Mouse (Mus musculus) macrophage (primary cell): Measurements from ENCODE around the gene Btbd17. TPM values are rescaled to one million over a fixed set of nuclear protein-coding genes. Genes with fewer than 3 reads are reported as not detected.

ENCODE experiments used
- H3K27ac ChIP-seq: fragments of 350-480 bp; formaldehyde crosslinking; 2 replicates; pipeline ENCODE4 v1.9.0; 2021
- H3K36me3 ChIP-seq: fragments of 350-480 bp; formaldehyde crosslinking; 2 replicates; pipeline ENCODE4 v1.9.0; 2021; ENCODE audit errors: inconsistent target
- H3K4me3 ChIP-seq: fragments of 350-480 bp; formaldehyde crosslinking; 2 replicates; pipeline ENCODE4 v1.9.0; 2021; ENCODE audit errors: inconsistent target
- H3K79me2 ChIP-seq: fragments of 350-480 bp; formaldehyde crosslinking; 2 replicates; pipeline ENCODE4 v1.9.0; 2021; ENCODE audit errors: inconsistent target
- WGBS: methylation state at CpG from one replicate; pipeline ENCODE4 v1.1.7; 2026; ENCODE audit warnings: inconsistent platforms; ENCODE audit not compliant: missing documents; 5-methylcytosine and 5-hydroxymethylcytosine counted together
- polyA plus RNA-seq: library from polyadenylated mRNA; stranded (reverse); fragments of 250-400 nt; gene quantifications from 3 replicates; pipeline ENCODE4 v1.2.4, GENCODE M21; 2018; ENCODE audit warnings: inconsistent platforms
- total RNA-seq, 78 experiments: library from RNA; depleted of rRNA; stranded (reverse); fragments of 250-400 nt; gene quantifications; 1 replicate in 9 of 78; 2 replicates in 24 of 78; 3 replicates in 43 of 78; 4 replicates in 2 of 78; pipeline ENCODE4 v1.2.4; 2018; ENCODE audit warnings: inconsistent platforms in 56 of 78

The Btbd17 gene
- total RNA-seq (2018; cell fraction: chromatin; rRNA removed) = not detected
- total RNA-seq (2018; cell fraction: cytosol; rRNA removed) = under 1 TPM in 3 of 26 experiments, not detected in 23; 0.09 to 0.39 (median 0.13) TPM
- total RNA-seq (2018; cell fraction: nucleus; rRNA removed) = under 1 TPM in 1 of 26 experiments, not detected in 25; 0.91 TPM
- polyA plus RNA-seq = not detected in 3 replicates

DNA sequence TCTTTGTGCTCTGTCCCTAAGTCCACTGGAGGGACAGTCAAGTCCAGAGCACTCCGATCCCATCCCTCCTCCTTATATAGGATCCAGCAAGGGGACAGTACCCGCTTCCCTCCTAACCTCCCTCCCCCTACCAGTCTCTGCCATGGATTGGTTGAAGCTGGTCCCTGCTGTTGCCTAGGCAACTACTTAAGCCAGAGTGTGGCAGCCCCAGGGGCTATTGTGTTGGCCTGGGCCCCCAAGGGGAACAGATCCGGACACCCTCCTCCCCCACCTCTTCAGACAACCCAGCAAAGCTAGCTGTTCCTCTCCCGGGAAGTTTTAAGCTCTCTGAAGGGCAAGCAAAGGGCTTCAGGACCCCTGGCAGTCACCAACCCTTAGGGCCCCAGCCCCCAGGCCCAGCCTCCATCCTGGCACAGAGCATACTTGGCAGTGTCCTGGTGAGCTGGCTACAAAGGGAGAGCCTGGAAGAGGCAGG, at the start of gene Btbd17:
Btbd17 (minus strand) TSS at position 98 of the 475 bp plus-strand sequence.
- H3K79me2 ChIP-seq = no peaks in the 10 kb centered on the region
- H3K27ac ChIP-seq = no peak within 1 kb of the TSS
- H3K36me3 ChIP-seq = no peaks in the 10 kb centered on the region
- 49% methylated on average over 4 of the region's 4 CpGs for WGBS
- no peak within 1 kb of the TSS for H3K4me3 ChIP-seq

DNA sequence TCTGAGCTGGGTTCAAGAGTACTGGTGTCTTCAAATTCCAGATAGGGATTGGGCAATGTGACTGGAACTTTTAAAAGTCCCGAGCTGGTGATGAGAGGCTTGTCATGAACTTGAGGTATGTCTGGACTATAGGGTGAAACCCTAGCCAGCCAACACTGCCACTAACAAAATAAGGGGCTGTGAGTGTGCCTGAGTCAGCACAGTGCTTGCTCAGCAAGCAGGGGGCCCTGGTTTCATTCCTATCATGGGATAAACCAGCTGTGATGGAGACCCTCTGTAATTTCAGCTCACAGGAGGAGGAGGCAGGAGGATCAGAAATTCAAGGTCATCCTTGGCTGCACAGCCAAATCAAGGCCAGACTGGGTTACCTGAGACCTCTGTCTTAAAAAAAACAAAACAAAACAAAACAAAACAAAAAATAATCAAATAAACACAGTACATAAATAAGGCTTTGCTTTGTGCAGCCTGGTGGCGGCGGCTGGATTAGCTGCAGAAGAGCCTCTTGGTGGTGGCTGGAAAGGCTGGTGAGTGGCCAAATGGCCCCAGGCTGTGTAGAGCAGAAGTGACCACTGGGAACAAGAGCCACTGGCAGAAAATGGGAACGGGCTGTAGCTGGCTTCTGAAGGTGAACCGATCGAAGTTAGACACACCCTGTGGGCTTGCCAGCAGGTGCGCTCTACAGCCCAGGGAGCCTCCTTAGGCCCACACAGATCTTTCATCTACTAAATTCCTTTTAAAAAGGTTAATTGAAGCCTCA, 48.9 kb upstream of the Btbd17 start:
- H3K4me3 ChIP-seq = no peak overlapping the region
- no peaks in the 10 kb centered on the region for H3K79me2 ChIP-seq
- WGBS = 89% methylated on average over 7 of the region's 7 CpGs
- no peaks in the 10 kb centered on the region for H3K36me3 ChIP-seq
- H3K27ac ChIP-seq = no peak overlapping the region

DNA sequence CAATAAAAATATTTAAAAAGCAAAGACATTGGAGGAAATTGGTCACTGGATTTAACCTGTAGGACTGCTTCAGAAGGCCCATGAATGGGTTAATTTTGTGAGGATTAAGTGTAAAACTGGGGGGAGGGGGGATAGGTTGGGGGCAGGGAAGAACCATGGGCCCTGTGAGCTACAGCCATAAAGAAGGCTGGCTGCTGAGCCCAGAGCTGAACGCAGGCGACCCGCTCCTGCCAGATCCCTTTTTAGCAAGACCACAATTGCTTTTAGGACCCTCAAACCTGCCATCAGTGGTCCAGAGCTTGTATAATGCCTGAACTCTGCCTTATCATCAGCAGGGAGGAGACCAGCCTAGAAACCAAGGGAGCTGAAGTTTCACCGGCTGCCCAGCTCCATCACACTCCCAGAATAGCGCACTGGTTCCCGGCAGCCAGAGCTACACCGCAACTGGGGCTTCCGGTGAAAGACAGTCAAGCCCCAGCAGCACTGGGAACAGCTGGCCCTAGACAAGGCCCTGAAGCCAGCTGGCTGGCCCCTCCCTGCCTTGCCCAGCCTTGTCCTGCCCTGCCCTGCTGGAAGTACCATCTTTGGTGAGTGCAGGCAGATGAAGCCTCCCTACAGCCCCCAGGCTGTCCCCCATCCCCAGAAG, 48.2 kb upstream of the Btbd17 start:
- H3K36me3 ChIP-seq = no peaks in the 10 kb centered on the region
- H3K4me3 ChIP-seq = no peak overlapping the region
- no peak overlapping the region for H3K27ac ChIP-seq
- WGBS = 40% methylated on average over 8 of the region's 8 CpGs
- no peaks in the 10 kb centered on the region for H3K79me2 ChIP-seq

DNA sequence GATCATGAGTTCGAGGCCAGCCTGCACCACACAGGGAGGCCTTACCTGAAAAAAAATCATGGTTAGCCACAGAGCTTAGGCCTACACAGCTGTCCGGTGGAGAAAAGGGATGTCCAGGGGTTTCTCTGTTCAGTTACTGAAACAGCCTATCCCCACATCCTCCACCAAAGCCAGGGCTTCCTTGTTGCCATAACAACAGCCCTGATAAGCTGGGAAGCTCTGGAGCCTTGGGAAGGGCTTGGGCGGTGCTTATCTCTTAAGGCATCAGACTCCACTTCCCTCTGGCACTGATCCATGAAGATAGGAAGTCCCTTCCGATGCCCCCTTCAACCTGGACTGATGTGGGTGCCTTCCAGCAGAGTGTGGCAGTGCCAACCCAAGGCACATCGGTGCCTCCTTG, 37.4 kb upstream of the Btbd17 start:
- no peak overlapping the region for H3K4me3 ChIP-seq
- no peak overlapping the region for H3K27ac ChIP-seq
- 74% methylated on average over 5 of the region's 5 CpGs for WGBS
- no peaks in the 10 kb centered on the region for H3K79me2 ChIP-seq
- H3K36me3 ChIP-seq = no peaks in the 10 kb centered on the region

DNA sequence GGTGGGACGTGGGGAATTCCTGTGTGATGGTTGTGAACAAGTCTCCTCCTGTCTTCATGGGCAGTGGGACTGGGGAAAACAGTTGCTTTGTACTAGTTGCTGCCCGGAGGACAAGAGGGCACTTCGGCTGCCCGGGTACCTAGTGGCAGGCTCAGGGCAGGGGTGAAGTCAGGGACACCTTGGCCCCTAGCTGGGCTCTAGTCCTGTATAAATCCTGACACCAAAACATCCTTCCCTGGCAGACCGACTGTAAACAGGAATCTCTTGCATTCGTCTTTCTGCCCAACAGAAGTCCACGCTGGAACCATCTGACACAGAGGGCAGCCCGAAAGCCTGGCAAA, 34.7 kb upstream of the Btbd17 start:
- H3K27ac ChIP-seq = no peak overlapping the region
- 83% methylated on average over 8 of the region's 8 CpGs for WGBS
- no peaks in the 10 kb centered on the region for H3K36me3 ChIP-seq
- H3K79me2 ChIP-seq = no peaks in the 10 kb centered on the region
- H3K4me3 ChIP-seq = no peak overlapping the region

DNA sequence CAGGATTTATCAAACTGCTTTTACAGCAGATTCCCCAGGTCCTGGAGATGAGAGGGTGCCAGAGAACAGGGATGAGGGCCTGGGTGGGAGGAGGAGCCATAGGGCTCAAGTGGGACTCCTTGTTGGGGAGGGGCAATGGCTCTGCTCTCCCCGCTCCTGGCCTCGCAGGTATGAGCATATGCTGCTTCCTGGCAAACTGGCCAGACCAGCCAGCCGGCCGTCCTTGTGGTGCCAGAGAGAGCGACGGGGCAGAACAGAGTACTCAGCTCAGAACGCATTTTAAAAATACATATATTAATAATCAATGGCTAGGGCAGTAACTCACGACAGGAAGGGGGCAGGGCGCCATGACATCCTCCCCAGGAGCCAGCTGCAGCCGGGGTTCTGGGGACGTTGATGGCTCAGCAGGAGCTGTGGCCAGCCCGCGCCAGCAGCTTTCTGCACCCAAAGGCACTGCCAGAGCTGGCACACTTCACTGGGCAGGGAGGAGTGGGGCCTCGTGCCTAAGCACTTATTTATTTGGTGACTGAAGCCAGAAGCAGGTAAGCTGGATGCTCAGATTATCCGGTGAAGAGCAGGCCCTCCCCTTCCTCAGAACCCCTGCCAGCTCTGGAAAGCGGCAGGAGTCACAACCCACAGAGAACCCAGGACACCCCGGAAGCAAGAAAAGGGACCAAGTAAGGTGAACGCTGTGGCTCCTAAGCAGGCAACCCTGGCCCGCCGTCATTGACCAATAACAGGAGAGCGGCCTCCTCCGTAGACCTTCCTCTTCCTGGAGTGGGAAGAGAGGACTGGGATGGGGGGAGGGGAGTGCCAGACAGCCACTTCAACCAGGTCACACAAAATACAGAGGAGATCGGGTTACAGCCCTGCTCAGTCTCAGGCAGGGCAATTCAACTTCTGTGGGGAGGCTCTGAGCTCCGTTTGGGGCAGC, 34.0 kb upstream of the Btbd17 start:
- Histone ChIP-seq H3K79me2 (no peaks in the 10 kb centered on the region), H3K36me3 (no peaks in the 10 kb centered on the region), H3K27ac (no peak overlapping the region), H3K4me3 (no peak overlapping the region)
- WGBS = 38% methylated on average over 24 of the region's 24 CpGs

DNA sequence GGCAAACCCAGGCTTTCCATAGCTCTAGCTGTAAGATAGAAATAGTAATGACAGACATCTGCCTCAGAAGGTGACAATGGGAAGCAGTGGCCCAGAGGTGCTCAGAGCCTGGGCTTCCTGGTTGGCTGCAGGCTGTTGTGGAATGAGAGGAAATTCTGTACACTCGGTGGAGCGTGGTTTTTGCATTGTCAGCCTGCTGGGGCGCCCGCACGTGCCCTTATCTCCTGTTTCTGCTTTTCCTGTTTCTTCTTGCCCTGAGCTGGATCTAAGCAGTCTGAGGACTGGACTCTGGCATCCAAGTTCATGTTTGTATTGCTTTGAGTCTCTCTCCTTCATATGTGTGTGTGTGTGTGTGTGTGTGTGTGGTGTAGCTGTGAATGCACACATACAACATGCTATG, 30.9 kb upstream of the Btbd17 start:
- H3K4me3 ChIP-seq = no peak overlapping the region
- no peak overlapping the region for H3K27ac ChIP-seq
- H3K36me3 ChIP-seq = no peaks in the 10 kb centered on the region
- no peaks in the 10 kb centered on the region for H3K79me2 ChIP-seq
- 4% methylated on average over 5 of the region's 5 CpGs for WGBS

- no peaks in the 10 kb centered on the region for H3K79me2 ChIP-seq
- no peak overlapping the region for H3K27ac ChIP-seq
- H3K36me3 ChIP-seq = no peaks in the 10 kb centered on the region
- WGBS = 90% methylated on average over 9 of the region's 11 CpGs
- H3K4me3 ChIP-seq = no peak overlapping the region
Observed at GRCm38 (mm10) chr11:114823199-114823725, 27.5 kb upstream of the Btbd17 start.

DNA sequence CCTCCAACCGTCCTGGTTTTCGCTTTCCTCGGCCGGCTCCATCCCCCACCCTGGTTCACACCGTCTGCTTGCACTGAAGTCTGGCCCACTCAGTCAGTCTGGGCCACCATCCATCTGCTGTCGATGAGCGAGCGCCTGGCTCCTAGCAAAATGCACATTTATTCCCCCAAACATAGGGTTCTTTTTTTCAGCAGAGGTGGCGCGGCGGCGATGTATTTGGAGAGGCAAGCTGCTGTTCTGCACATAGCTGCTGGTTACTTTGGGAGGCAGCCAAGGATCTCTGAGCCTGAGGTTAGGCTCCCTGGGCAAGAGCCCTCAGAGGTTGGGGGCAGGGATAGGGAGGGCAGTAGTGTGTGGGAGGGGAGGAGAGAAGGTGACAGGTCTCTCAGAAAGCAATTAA, 27.0 kb upstream of the Btbd17 start:
- no peaks in the 10 kb centered on the region for H3K79me2 ChIP-seq
- 98% methylated on average over 12 of the region's 12 CpGs for WGBS
- no peak overlapping the region for H3K4me3 ChIP-seq
- H3K27ac ChIP-seq = no peak overlapping the region
- no peaks in the 10 kb centered on the region for H3K36me3 ChIP-seq

DNA sequence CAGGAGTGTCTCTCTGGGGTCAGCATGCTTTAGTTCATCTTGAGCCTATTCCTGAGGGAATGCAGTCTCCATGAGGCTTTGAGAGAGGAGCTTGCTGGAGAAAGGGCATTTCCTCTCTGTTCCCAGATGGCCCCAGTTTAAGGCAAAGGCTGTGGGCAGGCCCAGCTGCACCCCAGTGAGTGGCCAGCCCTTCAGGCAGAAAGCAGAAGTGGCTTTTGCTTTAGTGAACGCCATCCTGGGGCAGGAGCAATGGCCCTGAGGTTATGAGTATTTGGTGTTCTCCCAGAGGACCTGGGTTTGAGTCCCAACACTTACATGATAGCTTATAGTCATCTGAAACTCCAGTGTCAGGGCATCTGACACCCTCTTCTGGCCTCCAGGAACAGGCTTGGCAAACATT, 25.6 kb upstream of the Btbd17 start:
- H3K79me2 ChIP-seq = no peaks in the 10 kb centered on the region
- H3K36me3 ChIP-seq = no peaks in the 10 kb centered on the region
- no peak overlapping the region for H3K4me3 ChIP-seq
- 0% methylated on average over 1 of the region's 1 CpGs for WGBS
- 0 out of 2 replicates have a peak overlapping the region, but pooled peaks have one; percentile 7 for H3K27ac ChIP-seq

GRCm38 (mm10) chr11:114820444-114820843, 24.7 kb upstream of the Btbd17 start:
- Histone ChIP-seq H3K36me3 (no peaks in the 10 kb centered on the region), H3K27ac (no peak overlapping the region), H3K79me2 (no peaks in the 10 kb centered on the region), H3K4me3 (no peak overlapping the region)
- WGBS = 84% methylated on average over 3 of the region's 3 CpGs

DNA sequence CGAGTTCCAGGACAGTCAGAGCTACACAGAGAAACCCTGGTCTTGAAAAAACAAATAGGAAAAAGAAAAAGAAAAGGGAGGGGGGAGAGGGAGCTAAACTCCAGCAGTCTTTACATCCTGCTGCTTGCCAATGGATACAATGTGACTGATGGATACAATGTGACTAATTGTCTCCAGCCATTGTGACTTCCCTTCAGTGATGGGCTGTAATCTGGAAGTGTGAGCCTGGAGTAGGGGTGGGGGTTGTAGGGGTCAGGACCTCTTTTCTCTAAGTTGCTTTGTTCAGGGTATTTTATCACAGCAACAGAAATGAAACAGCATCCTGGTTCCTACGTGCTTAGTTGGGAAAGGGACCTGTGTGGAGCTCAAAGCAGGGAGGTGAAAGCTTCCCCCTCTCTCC, 23.4 kb upstream of the Btbd17 start:
- Histone ChIP-seq H3K79me2 (no peaks in the 10 kb centered on the region), H3K4me3 (no peak overlapping the region), H3K27ac (no peak overlapping the region), H3K36me3 (no peaks in the 10 kb centered on the region)
- WGBS = 96% methylated on average over 2 of the region's 2 CpGs

DNA sequence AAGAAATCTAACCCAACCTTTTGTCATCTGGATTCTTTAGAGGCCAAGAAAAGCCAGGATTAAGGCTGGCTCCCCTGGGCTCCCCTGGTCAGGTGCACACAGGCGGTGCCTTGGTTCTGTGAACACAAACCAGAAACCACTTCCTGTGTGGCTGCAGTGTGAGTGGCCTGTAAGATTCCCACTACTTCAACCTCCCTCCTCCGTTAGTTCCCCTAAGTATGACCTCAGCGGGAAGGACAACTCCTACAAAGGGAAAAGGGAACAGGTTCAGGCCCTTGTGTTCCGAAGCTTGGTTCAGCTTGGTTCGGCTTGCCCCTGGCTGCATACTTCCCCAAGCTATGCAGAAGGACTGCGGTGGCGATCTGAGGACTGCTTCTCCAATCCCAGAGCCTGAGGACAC, 22.4 kb upstream of the Btbd17 start:
- no peak overlapping the region for H3K4me3 ChIP-seq
- 18% methylated on average over 7 of the region's 7 CpGs for WGBS
- no peaks in the 10 kb centered on the region for H3K79me2 ChIP-seq
- no peak overlapping the region for H3K27ac ChIP-seq
- H3K36me3 ChIP-seq = no peaks in the 10 kb centered on the region

DNA sequence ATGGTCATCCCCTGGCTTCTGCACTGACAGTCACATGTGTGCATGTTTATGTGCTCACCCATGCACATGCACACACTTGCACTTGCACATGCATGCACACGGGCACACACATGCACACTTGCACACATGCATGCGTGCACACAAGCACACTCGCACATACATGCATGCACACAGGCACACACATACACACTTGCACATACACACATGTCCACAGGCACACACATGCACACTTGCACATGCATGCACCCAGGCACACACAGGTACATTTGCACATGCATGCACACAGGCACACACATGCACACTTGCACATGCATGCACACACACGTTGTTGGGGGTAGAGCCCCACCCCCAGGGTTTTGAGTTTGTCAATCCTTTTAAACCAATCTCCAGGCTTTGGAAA, 21.2 kb upstream of the Btbd17 start:
- Histone ChIP-seq H3K79me2 (no peaks in the 10 kb centered on the region), H3K4me3 (no peak overlapping the region), H3K27ac (no peak overlapping the region), H3K36me3 (no peaks in the 10 kb centered on the region)
- WGBS = 95% methylated on average over 4 of the region's 4 CpGs
